9 mouse cellular contexts compared by ENCODE assay signal in the genomic region with DNA sequence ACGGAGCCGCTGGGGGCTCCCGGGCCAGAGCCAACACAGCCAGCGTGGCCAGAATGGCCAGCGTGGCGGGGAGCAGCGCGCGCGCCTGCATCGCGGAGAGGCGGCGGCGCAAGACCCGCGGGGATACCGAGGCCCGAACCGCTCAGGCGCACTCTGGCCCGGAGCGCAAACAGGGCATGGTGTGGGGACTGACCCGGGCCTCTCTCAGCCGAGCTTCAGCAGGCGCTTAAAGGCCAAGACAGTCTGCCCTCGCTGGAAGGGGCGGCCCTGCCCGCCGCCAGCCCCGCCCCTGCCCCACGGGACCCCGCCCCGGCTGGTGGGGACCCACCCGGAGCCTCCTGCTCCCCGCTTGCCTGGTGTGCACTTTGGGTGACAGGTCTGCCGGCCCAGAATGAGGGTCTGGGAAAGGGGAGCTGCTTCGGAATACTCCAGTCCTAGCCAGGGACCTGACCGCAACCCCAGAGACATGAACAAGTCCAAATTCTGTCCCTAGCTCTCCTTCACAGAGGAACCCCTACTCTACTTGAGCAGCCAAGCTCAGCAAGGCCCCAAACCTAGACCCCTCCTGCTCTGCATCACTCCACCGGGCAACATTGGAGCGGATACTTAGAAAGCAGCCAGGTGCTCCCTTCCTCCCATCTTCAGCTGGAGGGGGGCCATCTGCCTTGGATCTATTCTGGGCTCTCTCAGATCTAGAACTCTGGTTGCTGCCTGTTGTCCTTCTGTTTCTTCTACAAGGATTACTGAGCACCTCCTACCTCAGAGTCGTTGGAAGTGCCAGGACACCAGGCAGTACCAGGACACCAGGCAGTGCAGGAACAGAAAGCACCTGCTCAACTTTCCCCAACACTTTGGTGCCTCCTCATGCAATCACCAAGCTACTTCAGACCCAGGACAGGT. TPM values are rescaled to one million over a fixed set of nuclear protein-coding genes. Genes with fewer than 3 reads are reported as not detected.
DNase-seq lines count a peak whose midpoint lies in the region; ATAC-seq and TF ChIP-seq lines count a peak whose summit lies in the region.
"Had no signal": no experiment of that assay in that cellular context is flagged by ENCODE, and none has a peak within 500 bp of the region (broad histone marks: within the 10 kb centered on the region; RNA-seq: fewer than 3 reads in every experiment).

Gene Htra3, minus strand, starts transcription at position 527 of the 900 bp plus-strand sequence.

- peak within 1 kb of the TSS; percentile 49 for H3K4me3 ChIP-seq in layer of hippocampus, adult 2 months
- peak within 1 kb of the TSS; percentile 57 for H3K4me3 ChIP-seq in intestine, embryonic 16.5 days (ENCODE audit: low read length)

- H3K36me3 ChIP-seq in intestine, embryonic 16.5 days (ENCODE audit: control insufficient read depth, insufficient read depth, low read length) = no peaks in the 10 kb centered on the region

- H3K9me3 ChIP-seq in intestine, embryonic 16.5 days (ENCODE audit: control insufficient read depth, low read length) = no peaks in the 10 kb centered on the region

- 8% methylated on average over 42 of the region's 42 CpGs for WGBS in intestine, embryonic 16.5 days

- peaks cover 15% of the 10 kb centered on the region for H3K4me1 ChIP-seq in intestine, embryonic 16.5 days (ENCODE audit: control insufficient read depth, insufficient read depth, low read length)

- peak within 1 kb of the TSS; percentile 91 for H3K4me2 ChIP-seq in intestine, embryonic 16.5 days (ENCODE audit: low read depth, low read length)

- no peak for TF ChIP-seq CTCF in layer of hippocampus, adult 2 months (conservative IDR thresholded peaks at IDR 0.05)

- DNase-seq in layer of hippocampus, adult 2 months (ENCODE audit: low spot score in 2 of 2) = peak in 1 of 2 experiments; percentile 26
- DNase-seq in layer of hippocampus, adult 9-10 months (ENCODE audit: low spot score) = no peak
- no peak for DNase-seq in adrenal gland, postnatal 4 days (ENCODE audit: low spot score in 2 of 2)
- DNase-seq in lung, postnatal 25 days (ENCODE audit: low spot score) = peak; percentile 28
- peak; percentile 48 for DNase-seq in urinary bladder, postnatal 25 days (ENCODE audit: low spot score)
- DNase-seq in cerebellum, adult 9-10 months = no peak

- peak within 1 kb of the TSS; percentile 75 for H3K9ac ChIP-seq in intestine, embryonic 16.5 days (ENCODE audit: low read depth, low read length)

- H3K27me3 ChIP-seq in intestine, embryonic 16.5 days (replicated peaks; ENCODE audit: control insufficient read depth, insufficient read depth, low read length) = peaks cover 12% of the 10 kb centered on the region

- H3K27ac ChIP-seq in layer of hippocampus, adult 2 months = no peak within 1 kb of the TSS
- H3K27ac ChIP-seq in intestine, embryonic 16.5 days (ENCODE audit: low read length) = peak within 1 kb of the TSS; percentile 39; the same call in 1 of the 2 replicates

- peak; percentile 23; the same call in 1 of the 2 replicates for ATAC-seq in granulocyte monocyte progenitor cell, adult 5-6 weeks (replicated peaks; ENCODE audit: poor library complexity, severe bottlenecking)
- peak; percentile 63; the same call in 1 of the 2 replicates for ATAC-seq in intestine, embryonic 16.5 days

RNA-seq across cellular contexts. Expression of gene Htra3, which starts in this region (rescaled TPM):
- total RNA-seq in layer of hippocampus, adult 2 months (2021) = 1 to 10 TPM; 5.5 to 5.6 TPM
- total RNA-seq in adrenal gland, postnatal 4 days (2021) = 10 to 100 TPM; 39.0 to 45.2 TPM
- not detected in 2 replicates for total RNA-seq in granulocyte monocyte progenitor cell, adult 5-6 weeks (2014; fragmentation: Nextera tagmentation)
- total RNA-seq in granulocyte monocyte progenitor cell, adult 5-6 weeks (2017) = not detected in 2 replicates
- polyA plus RNA-seq in intestine, embryonic 16.5 days (2015; fragmentation: Nextera tagmentation; extraction: Ambion mirVana) = 53.5 and 58.1 TPM in 2 replicates
- total RNA-seq: hematopoietic stem cell, adult 5-6 weeks had no signal

Comparison
In these comparisons a context has a peak if more than half of its experiments do, and no peak if none do; other contexts are left out.
1. RNA of gene Htra3 (total RNA-seq): 39.0 to 45.2 TPM in adrenal gland, postnatal 4 days and 5.5 to 5.6 TPM in layer of hippocampus, adult 2 months; not detected in granulocyte monocyte progenitor cell, adult 5-6 weeks; every median in the first group is over 4 times any median in the second.
2. RNA of gene Htra3 (total RNA-seq): 39.0 to 45.2 TPM in adrenal gland, postnatal 4 days; 5.5 to 5.6 TPM in layer of hippocampus, adult 2 months; every median in the first group is over 4 times any median in the second.
3. Peak in ATAC-seq in granulocyte monocyte progenitor cell, adult 5-6 weeks; RNA of the gene not detected or under 1 TPM.
4. DNase-seq: peak in lung, postnatal 25 days (single experiment) and urinary bladder, postnatal 25 days (single experiment); none in layer of hippocampus, adult 9-10 months (single experiment), adrenal gland, postnatal 4 days (0 of 2) and cerebellum, adult 9-10 months (single experiment).